Mouse (Mus musculus): ENCODE data around the gene Popdc2. TPM values are rescaled to one million over a fixed set of nuclear protein-coding genes. Genes with fewer than 3 reads are reported as not detected.

The Popdc2 gene
- polyA plus RNA-seq, 1 experiment from 2014 or later: 15.4 TPM

- H3K4me1 ChIP-seq (replicated peaks): no peaks in the 10 kb centered on the region
- H3K9ac ChIP-seq: no peak overlapping the region
- no peaks in the 10 kb centered on the region for H3K27me3 ChIP-seq (replicated peaks)
- H3K36me3 ChIP-seq: no peaks in the 10 kb centered on the region
- no peaks in the 10 kb centered on the region for H3K9me3 ChIP-seq
- H3K4me2 ChIP-seq (replicated peaks): no peak overlapping the region
- 76% methylated on average over 7 of the region's 7 CpGs for WGBS
- ATAC-seq: no peak
- no peak overlapping the region for H3K4me3 ChIP-seq (replicated peaks)
- H3K27ac ChIP-seq: no peak overlapping the region
Observed at GRCm38 (mm10) chr16:38414953-38415352, 52.9 kb downstream of the Popdc2 start.

GRCm38 (mm10) chr16:38425374-38425773 is 63.4 kb downstream of the Popdc2 start:
- H3K9me3 ChIP-seq: no peaks in the 10 kb centered on the region
- H3K9ac ChIP-seq: no peak overlapping the region
- no peak overlapping the region for H3K4me3 ChIP-seq (replicated peaks)
- H3K36me3 ChIP-seq: no peaks in the 10 kb centered on the region
- H3K27me3 ChIP-seq (replicated peaks): no peaks in the 10 kb centered on the region
- 89% methylated on average over 2 of the region's 2 CpGs for WGBS
- H3K27ac ChIP-seq: no peak overlapping the region
- ATAC-seq: no peak
- H3K4me2 ChIP-seq (replicated peaks): no peak overlapping the region
- no peaks in the 10 kb centered on the region for H3K4me1 ChIP-seq (replicated peaks)

GRCm38 (mm10) chr16:38425799-38426198 is 63.8 kb downstream of the Popdc2 start:
- Histone ChIP-seq H3K27ac (no peak overlapping the region), H3K36me3 (no peaks in the 10 kb centered on the region), H3K4me1 (replicated peaks) (no peaks in the 10 kb centered on the region), H3K9ac (no peak overlapping the region), H3K4me3 (replicated peaks) (no peak overlapping the region), H3K27me3 (replicated peaks) (no peaks in the 10 kb centered on the region), H3K4me2 (replicated peaks) (no peak overlapping the region), H3K9me3 (no peaks in the 10 kb centered on the region)
- no peak for ATAC-seq
- WGBS: 80% methylated on average over 1 of the region's 1 CpGs

Other genes starting within 250 kb of the Popdc2 start
- 12.1 and 13.1 TPM in 2 replicates for gene Nr1i2, start 67.4 kb upstream of the Popdc2 start, polyA plus RNA-seq (2015; fragmentation: Nextera tagmentation; extraction: Ambion mirVana)
- 0.08 and 0.18 TPM in 2 replicates for gene Maats1, start 20.1 kb upstream of the Popdc2 start, polyA plus RNA-seq (2015; fragmentation: Nextera tagmentation; extraction: Ambion mirVana)
- 233 TPM in 2 replicates for gene Cox17, start 15.2 kb upstream of the Popdc2 start, polyA plus RNA-seq (2015; fragmentation: Nextera tagmentation; extraction: Ambion mirVana)
- gene Gm21987, start 15.2 kb upstream of the Popdc2 start, polyA plus RNA-seq (2015; fragmentation: Nextera tagmentation; extraction: Ambion mirVana): 0.53 TPM in 1 of 2 replicates, not detected in the other
- 1.3 and 1.7 TPM in 2 replicates for gene Pla1a, start 70.9 kb downstream of the Popdc2 start, polyA plus RNA-seq (2015; fragmentation: Nextera tagmentation; extraction: Ambion mirVana)
- gene Adprh, start 90.5 kb downstream of the Popdc2 start, polyA plus RNA-seq (2015; fragmentation: Nextera tagmentation; extraction: Ambion mirVana): 83.4 and 84.7 TPM in 2 replicates
- 0.18 and 0.21 TPM in 2 replicates for gene Cd80, start 93.4 kb downstream of the Popdc2 start, polyA plus RNA-seq (2015; fragmentation: Nextera tagmentation; extraction: Ambion mirVana)
- 25.6 and 26.6 TPM in 2 replicates for gene Timmdc1, start 160.5 kb downstream of the Popdc2 start, polyA plus RNA-seq (2015; fragmentation: Nextera tagmentation; extraction: Ambion mirVana)
- 35.6 and 38.6 TPM in 2 replicates for gene Poglut1, start 188.0 kb downstream of the Popdc2 start, polyA plus RNA-seq (2015; fragmentation: Nextera tagmentation; extraction: Ambion mirVana)
- gene Tmem39a, start 196.5 kb downstream of the Popdc2 start, polyA plus RNA-seq (2015; fragmentation: Nextera tagmentation; extraction: Ambion mirVana): 89.5 and 92.8 TPM in 2 replicates